Mouse (Mus musculus) neural tube, embryonic 10.5 days (tissue): ENCODE results near the gene Map3k20.
A peak's percentile ranks its signal among the peaks of the same experiment; 100 is the strongest.

Experiments
- DNase-seq: peaks from one replicate; pipeline ENCODE4 v3.0.0-alpha.2; 2017; ENCODE audit warnings: low spot score; ENCODE audit errors: extremely low spot score

Map3k20 gene

GRCm38 (mm10) chr2:72375877-72376276 lies 90.4 kb downstream of the Map3k20 start:
- DNase-seq: no peak

- no peak for DNase-seq
Measured at GRCm38 (mm10) chr2:72376946-72377345, 91.5 kb downstream of the Map3k20 start.

- no peak for DNase-seq
Measured at GRCm38 (mm10) chr2:72379425-72379824, 94.0 kb downstream of the Map3k20 start.

- DNase-seq: no peak
Measured at GRCm38 (mm10) chr2:72382662-72383061, 97.2 kb downstream of the Map3k20 start.

DNA sequence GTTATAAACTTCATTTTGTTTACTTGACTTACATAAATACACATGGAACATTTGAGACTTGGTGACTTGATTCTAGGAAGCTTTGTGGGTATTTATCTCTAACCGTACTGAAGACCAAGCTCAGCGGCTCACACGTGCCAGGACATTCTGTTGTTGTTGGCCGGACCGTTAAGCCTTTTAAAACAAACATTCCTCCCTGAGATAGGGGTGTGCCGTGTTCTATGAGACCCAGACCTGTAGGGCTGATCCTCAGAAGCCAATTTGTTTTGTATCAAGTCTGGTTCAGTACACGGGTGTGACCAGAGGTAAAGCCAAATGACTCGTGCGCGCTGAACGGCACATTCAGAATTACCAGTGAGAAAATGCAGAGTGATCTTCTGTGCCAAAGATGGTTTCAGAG lies 97.9 kb downstream of the Map3k20 start:
- DNase-seq: no peak

- DNase-seq: no peak
Measured at GRCm38 (mm10) chr2:72389411-72389810, 104.0 kb downstream of the Map3k20 start.

GRCm38 (mm10) chr2:72389942-72390341 lies 104.5 kb downstream of the Map3k20 start:
- peak; percentile 81 for DNase-seq

DNA sequence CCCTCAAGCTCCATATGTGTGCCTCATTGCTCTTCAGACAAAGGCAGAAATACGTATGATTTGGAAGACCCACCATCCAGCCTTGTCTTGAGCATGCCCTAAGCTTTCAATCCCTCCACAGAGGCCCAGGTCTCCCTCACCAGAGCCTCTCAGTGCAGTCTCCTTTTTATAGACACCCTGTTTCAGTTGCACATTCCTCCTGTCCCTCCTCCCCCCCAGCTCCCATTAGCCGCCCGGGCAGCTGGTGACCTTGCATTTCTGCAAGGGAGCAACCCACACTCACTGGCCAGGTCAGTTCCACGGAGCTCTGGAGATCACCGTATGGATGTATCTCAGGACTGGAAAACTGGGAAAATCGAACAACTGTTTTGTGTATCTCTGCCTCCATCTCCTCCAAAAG lies 105.0 kb downstream of the Map3k20 start:
- DNase-seq: no peak

- DNase-seq: no peak
Measured at GRCm38 (mm10) chr2:72391024-72391423, 105.6 kb downstream of the Map3k20 start.

GRCm38 (mm10) chr2:72391721-72392120 lies 106.3 kb downstream of the Map3k20 start:
- DNase-seq: no peak

DNA sequence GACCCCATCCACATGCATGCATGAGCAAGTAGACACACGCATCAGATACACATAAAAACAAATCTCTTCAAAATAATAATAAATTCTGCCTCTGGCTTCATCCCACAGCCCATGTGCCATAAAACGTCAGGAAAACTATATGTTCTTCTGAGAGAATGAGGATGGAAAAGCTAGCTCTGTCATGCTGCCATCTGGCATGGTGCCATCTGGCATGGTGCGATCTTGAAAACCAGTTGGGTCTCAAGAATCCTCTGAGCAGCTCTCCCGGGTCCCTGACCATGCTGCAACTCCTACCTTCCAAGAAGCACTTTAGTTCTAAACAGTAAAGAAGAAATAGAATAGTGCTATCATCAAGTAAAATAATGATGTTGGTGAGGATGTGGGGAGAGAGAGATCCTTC lies 106.9 kb downstream of the Map3k20 start:
- DNase-seq: no peak

GRCm38 (mm10) chr2:72396934-72397333 lies 111.5 kb downstream of the Map3k20 start:
- DNase-seq: no peak

- peak; percentile 59 for DNase-seq
Measured at GRCm38 (mm10) chr2:72398227-72398626, 112.8 kb downstream of the Map3k20 start.

GRCm38 (mm10) chr2:72399469-72400195 lies 114.2 kb downstream of the Map3k20 start:
- no peak for DNase-seq

- DNase-seq: no peak
Measured at GRCm38 (mm10) chr2:72401290-72401689, 115.9 kb downstream of the Map3k20 start.

- no peak for DNase-seq
Measured at GRCm38 (mm10) chr2:72405621-72406555, 120.5 kb downstream of the Map3k20 start.

GRCm38 (mm10) chr2:72406701-72407100 lies 121.3 kb downstream of the Map3k20 start:
- no peak for DNase-seq

DNA sequence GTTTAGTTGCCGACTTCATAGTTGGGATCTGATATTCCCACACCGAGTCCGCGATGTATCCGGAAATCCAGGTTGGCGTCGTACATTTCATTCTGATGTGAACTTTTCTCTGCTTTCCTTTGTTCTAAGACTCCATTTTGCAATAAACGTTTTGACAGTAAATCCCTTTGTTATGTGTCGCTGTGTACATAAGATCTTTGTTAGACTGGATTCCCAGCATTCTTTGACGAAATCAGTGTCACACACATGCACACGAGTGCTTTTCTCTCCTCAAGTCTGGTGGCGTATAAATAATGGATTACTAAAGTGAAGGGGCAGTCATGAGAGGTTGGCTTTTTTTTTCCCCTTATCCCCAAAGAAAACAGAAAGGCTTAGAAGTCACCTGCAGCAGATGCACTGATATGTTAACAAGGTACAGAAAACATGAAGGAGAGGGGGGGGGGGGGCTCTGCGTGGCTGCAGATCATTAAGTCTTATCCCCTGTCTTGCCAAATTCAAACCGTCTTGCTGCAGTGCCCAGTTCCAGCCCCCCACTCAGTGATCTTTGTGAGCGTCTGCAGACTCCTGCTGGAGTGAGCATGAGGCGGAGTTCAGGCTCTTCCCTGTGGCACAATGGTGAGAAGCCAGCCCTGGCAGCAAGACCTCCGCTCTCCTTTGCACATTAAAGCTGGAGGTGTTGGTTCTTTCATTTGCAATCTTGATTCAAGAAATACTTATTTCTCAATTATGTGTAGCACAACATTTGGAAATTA lies 122.1 kb downstream of the Map3k20 start:
- no peak for DNase-seq

- no peak for DNase-seq
Measured at GRCm38 (mm10) chr2:72409968-72410367, 124.5 kb downstream of the Map3k20 start.

GRCm38 (mm10) chr2:72412266-72412665 lies 126.8 kb downstream of the Map3k20 start:
- DNase-seq: no peak

- no peak for DNase-seq
Measured at GRCm38 (mm10) chr2:72415416-72415815, 130.0 kb downstream of the Map3k20 start.
